Mouse (Mus musculus): Measurements from ENCODE around the gene Pla2g16.

Pla2g16 gene

GRCm38 (mm10) chr19:7557328-7557822 lies at the start of gene Pla2g16:
Gene Pla2g16 (plus strand): TSS chr19:7557459.
- peak; percentile 59 to 73 for DNase-seq

- peak in 1 of 2 experiments; percentile 26 for DNase-seq
Observed at GRCm38 (mm10) chr19:7508026-7508425, 49.2 kb upstream of the Pla2g16 start.

GRCm38 (mm10) chr19:7516437-7516836 lies 40.8 kb upstream of the Pla2g16 start:
- DNase-seq = no peak

GRCm38 (mm10) chr19:7521619-7522018 lies 35.6 kb upstream of the Pla2g16 start:
- no peak for DNase-seq

GRCm38 (mm10) chr19:7522856-7523255 lies 34.4 kb upstream of the Pla2g16 start:
- DNase-seq = no peak

DNA sequence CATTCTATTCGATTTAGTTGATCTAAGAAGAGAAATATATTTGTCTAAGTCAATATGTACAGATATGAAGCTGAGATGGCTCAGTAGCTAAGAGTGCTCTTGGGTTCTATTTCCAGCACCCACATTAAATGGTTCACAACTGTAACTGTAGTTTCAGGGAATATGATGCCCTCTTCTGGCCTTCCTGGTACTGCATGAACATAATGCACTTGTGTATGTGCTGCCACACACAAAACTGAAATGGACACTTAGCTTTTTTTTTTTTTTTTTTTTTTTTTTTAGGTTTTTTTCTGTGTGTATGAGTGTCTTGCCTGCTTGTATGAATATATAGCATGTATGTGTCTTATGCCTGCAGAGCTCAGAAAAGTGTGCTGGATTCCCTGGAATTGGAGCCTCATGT lies 34.0 kb upstream of the Pla2g16 start:
- peak; percentile 30 to 40 for DNase-seq

- no peak for DNase-seq
Observed at GRCm38 (mm10) chr19:7523781-7524180, 33.5 kb upstream of the Pla2g16 start.

DNA sequence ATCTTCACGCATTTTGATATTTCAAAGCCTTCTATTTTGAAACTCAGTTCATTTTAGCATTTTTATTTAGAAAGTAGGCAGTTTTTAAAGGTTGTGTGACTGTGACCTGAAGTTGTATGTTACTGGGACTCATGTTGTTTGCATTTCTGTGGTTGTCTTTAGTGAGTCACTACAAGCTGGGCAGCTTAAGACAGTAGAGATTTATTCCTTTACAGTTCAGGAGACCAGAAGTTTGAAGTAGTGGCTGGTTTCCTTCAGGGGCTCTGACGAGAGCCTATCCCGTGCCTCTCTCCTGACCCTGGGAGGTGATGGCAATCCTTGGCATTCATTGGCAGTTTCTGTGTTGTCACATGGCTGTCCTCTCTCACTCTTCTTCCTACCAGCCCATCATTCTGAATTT lies 32.4 kb upstream of the Pla2g16 start:
- DNase-seq = no peak

GRCm38 (mm10) chr19:7528639-7529428 lies 28.4 kb upstream of the Pla2g16 start:
- DNase-seq = peak; percentile 81 to 85

DNA sequence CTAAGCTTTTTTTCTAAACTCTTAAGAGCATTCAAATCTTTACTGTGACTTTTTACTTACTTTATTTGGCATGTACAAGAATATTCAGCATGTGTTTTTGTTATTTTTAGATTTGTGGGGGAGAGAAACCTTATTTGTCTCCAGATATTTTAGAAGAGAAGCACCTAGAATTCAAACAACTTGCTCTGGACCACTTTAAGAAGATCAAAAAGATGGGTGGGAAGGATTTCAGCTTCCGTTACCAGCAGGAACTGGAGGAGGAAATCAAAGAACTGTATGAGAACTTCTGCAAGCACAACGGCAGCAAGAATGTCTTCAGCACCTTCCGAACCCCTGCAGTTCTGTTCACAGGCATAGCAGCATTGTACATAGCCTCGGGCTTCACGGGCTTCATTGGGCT lies 25.4 kb upstream of the Pla2g16 start:
- DNase-seq = no peak

DNA sequence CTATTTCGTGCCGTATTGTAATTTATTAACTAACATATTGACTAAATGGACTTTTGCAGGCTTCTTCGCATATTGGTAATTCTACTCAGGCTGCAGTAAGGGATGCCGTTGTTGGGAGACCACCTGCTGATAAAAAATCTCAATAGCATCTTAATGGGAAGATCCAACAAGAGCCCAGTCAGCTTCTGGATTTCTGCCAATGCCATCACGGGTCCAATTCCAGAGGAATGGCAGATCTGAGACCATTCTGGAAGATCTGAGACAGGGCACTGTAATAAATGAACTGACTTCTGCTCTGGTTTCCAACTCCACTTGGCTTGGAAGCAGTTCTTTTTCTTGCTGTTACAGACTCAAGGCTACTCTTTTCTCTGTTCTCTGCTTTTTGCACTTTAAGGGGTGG lies 23.4 kb upstream of the Pla2g16 start:
- DNase-seq = peak; percentile 68 to 72

DNA sequence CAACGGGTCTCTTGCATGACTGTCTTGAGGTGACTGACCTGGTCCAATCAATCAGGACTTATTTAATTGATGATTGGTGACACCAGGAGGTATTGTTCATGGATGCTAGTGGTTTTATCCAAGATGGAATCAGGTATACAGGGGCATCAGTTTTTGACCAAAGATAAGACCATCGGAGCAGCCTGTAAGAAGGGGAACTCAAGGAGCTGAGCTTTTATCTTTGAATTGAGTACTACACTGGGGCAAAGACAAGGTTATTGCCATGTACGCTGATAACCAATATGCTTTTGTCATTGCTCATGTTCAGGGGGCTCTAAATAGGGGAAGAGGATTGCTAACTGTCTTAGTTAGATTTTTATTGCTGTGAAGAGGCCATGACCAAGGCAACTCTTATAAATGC lies 8.3 kb upstream of the Pla2g16 start:
- no peak for DNase-seq

DNA sequence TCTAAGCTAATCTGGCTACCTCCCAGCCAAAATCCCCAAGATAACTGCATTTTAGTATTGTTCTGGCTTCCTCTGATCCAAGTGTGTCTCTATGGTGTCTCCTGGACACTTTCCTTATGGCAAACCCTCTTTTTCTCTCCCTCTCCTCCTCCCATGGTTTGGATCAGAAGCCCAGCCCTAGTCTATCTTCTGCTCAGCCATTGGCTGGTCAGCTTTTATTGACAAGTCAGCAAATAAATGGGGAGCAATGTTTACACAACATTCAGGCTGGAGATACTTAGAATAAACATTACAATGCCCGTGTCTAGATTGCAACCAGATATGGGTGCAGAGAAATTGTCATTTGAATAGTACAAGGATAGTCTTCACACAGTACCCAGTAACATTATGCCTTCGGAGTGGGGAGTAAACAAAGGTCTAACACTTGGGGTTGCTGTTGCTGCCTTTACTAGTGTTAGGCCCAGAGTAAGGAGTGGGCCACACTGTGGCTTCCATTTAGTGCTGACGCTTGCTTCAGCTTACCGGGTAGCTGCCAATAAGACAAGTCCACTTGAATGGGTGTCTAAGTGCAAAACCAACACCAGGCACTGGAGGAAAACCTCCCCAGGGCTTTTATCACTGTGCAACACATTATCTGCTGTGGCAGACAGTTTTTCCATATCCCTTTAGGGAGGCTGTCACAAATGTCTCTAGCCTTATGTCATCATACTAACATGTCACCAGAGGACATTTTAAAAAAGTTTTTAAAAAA lies 5.5 kb upstream of the Pla2g16 start:
- no peak for DNase-seq

GRCm38 (mm10) chr19:7552301-7552673 lies 5.0 kb upstream of the Pla2g16 start:
- no peak for DNase-seq

DNA sequence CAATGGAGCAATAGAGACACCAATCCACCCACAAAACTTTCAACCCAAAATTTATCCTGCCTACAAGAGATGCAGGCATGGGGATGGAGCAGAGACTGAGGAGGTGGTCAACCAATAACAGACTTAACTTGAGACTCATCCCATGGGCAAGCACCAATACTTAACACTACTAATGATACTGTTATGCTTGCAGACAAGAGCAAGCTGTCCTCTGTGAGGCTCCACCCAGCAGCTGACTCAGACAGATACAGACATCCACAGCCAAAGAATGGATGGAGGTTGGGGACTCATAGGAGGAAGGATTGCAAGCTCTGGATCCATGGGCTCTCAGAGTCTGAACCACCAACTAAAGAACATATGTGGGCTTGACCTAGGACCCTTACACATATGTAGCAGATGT lies 3.8 kb upstream of the Pla2g16 start:
- DNase-seq = no peak

DNA sequence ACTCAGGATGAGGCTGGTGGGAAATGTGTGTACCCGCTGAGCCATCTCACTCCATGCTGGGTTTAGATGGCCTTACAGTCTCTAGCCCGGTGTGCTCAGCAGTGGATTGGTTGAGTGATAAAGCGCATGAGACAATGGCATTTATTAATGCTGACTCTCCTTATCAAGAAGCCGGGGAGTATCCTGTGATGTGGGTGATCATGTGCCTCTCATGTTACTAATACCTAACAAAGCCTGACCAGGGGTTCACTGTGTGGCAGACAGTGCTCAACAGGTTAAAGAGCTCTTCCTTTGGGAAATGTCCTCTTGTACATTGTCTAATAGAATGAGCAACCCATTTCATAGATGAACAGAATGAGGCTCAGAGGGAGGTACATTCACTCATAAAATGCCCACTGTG lies 2.4 kb upstream of the Pla2g16 start:
- DNase-seq = no peak

DNA sequence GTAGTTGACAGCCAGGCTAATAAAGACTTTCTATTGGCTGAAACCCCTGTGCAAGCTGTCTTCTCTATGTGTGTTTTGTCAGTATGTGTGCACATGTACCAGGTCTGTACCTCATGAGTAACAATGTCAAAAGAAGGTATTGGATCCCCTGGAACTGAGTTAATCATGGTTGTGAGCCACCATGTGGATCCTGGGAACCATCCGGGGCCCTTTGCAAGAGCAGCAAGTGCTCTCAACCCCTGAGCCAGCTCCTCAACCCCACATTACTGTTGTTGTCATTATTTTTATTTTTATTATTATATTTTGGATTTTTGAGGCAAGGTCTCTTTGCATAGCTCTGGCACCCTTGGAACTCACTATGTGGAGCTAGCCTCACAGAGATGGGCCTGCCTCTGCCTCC lies 618 bp upstream of the Pla2g16 start:
- DNase-seq = no peak

DNA sequence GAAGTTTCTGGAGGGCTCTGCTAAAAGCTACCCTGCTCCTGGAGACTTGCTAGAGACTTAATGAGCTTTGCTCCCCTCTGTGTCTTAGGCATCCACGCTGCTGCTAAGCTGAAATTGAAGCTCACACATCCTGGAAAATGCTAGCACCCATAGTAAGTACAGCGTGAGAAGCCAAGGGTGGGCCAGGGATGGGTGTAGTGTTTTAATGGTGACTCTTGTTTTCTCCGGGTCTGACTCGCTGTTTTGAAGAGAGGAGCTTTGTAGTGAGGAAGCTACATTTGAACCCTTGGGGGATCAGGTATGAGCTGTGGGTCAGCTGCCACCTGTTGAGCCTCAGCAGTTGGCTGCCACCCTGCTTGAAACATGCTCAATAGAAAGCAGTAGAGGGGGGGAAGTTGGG lies 585 bp downstream of the Pla2g16 start:
- no peak for DNase-seq

DNA sequence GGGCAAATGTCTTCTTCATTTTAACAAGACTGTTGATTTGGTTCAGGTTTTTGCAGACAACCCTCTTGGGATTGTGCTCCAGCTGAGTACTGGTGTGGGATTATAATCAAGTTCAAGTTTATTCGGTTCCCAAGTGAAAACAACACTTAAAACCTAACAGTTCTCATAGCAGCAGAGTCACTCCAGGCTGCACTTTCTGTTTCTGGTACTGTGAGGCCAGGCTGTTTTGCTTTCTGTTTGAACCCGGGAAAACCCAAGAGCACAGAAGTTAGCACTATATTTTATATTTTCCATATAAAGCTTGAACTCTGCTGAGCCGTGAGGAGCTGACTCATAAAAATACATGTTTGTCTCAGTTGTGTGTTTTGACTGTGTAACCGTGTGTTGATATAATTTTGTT lies 1.4 kb downstream of the Pla2g16 start:
- no peak for DNase-seq

DNA sequence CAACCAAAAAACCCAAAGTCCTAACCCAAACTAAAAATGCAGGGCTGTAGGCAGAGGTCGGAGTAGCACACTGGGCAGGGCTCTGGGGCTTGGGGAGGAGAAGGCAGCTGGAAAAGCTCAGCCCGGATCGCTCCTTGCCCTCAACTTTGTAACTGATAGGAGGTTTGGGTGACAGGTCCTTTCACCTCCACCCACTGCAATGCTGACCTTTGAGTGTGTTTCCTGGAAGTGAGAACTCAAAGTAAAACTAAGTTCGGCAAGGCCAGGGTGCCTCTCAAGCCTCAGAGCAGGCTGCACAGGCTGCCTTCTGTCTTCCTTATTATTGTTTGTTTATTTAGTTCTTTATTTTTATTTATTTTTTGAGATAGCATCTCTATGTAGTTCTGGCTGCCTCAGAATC lies 2.7 kb downstream of the Pla2g16 start:
- no peak for DNase-seq

DNA sequence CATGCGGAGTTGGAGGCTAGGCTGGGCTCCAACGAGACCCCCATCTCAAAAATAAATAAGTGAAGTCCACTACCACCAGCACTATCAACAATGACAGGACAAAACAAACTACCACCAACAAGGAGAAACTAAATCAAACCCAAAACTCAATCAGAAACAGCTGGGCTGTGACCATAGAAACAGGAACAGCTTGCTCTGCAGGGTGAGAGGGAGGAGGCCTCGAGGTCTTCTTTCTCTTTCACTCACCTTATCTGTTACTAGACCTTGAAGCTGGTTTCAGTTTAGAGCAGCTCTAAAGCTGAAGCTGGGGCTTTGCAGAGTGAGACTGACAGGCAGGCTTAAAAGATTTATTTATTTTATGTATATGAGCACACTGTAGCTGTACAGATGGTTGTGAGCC lies 4.2 kb downstream of the Pla2g16 start:
- no peak for DNase-seq

GRCm38 (mm10) chr19:7562601-7563129 lies 5.4 kb downstream of the Pla2g16 start:
- DNase-seq = no peak

- no peak for DNase-seq
Observed at GRCm38 (mm10) chr19:7563676-7564075, 6.4 kb downstream of the Pla2g16 start.

DNA sequence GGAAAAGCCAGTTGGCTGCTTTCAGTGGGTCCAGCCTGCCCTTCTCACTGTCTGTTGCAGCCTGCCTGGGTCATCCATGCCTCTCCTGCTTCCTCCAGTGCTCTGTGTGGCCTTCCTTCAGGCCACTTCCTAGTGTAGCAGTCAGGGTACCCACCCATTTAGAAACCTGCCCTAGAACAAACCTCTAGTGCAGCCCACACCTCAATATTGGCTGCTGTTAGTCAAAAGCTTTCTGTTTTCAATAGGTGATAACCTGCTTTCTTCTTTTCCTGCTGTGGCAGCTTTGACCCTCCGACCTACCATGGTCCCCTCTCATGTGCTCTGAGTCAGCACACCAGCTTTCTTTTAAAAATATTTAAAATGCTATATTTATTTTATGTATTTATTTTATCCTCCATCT lies 7.2 kb downstream of the Pla2g16 start:
- no peak for DNase-seq
